Mouse (Mus musculus) heart, embryonic 11.5 days (tissue): ENCODE results near the gene Slc2a10. TPM values are rescaled to one million over a fixed set of nuclear protein-coding genes. Genes with fewer than 3 reads are reported as not detected.

ENCODE experiments used
- ATAC-seq: fragments of 200-750 bp; cut with Nextera tagmentation; replicated peaks from 2 replicates; pipeline ENCODE4 v1.8.0; 2017; ENCODE audit warnings: moderate library complexity; ENCODE audit not compliant: insufficient number of reproducible peaks, low FRiP score, low TSS enrichment
- H3K27ac ChIP-seq: fragments of 300-500 bp; sonication (generic); 2 replicates; pipeline ENCODE4 v1.5.1; 2014; ENCODE audit warnings: mild to moderate bottlenecking, low read depth, low read length
- H3K27me3 ChIP-seq: fragments of 300-500 bp; sonication (generic); 2 replicates; pipeline ENCODE4 v1.6.1; 2014; ENCODE audit warnings: mild to moderate bottlenecking, low read length, mixed read lengths; ENCODE audit not compliant: control insufficient read depth, insufficient read depth
- H3K36me3 ChIP-seq: fragments of 300-500 bp; sonication (generic); 2 replicates; pipeline ENCODE4 v1.6.1; 2014; ENCODE audit warnings: mild to moderate bottlenecking, low read length, moderate library complexity, mixed read lengths; ENCODE audit not compliant: control insufficient read depth, insufficient read depth
- H3K4me1 ChIP-seq: fragments of 300-500 bp; sonication (generic); 2 replicates; pipeline ENCODE4 v1.6.1; 2014; ENCODE audit warnings: low read length; ENCODE audit not compliant: control insufficient read depth, insufficient read depth
- H3K4me2 ChIP-seq: fragments of 300-500 bp; sonication (generic); 2 replicates; pipeline ENCODE4 v1.6.1; 2014; ENCODE audit warnings: mild to moderate bottlenecking, moderate library complexity
- H3K4me3 ChIP-seq: fragments of 300-500 bp; sonication (generic); 2 replicates; pipeline ENCODE4 v1.5.1; 2014; ENCODE audit warnings: low read depth, low read length
- H3K9ac ChIP-seq: fragments of 300-500 bp; sonication (generic); 2 replicates; pipeline ENCODE4 v1.6.1; 2014; ENCODE audit warnings: mild to moderate bottlenecking, low read depth, low read length, moderate library complexity
- H3K9me3 ChIP-seq: fragments of 300-500 bp; sonication (generic); replicated peaks from 2 replicates; pipeline ENCODE4 v1.6.1; 2016; ENCODE audit warnings: low read length; ENCODE audit not compliant: control insufficient read depth
- WGBS: fragments of 180-500 bp; shearing (Covaris S2); extraction: QIAGEN DNeasy Blood & Tissue Kit; methylation state at CpG from one replicate; pipeline ENCODE4 v1.1.7; 2014; ENCODE audit not compliant: insufficient replicate concordance; 5-methylcytosine and 5-hydroxymethylcytosine counted together
- polyA plus RNA-seq: library from polyadenylated mRNA; unstranded; fragments of >200 nt; fragmentation: Nextera tagmentation; extraction: Ambion mirVana; gene quantifications from 2 replicates; pipeline ENCODE4 v1.2.1, GENCODE M21; 2014

The Slc2a10 gene
- polyA plus RNA-seq, 1 experiment from 2014 or later: 2.6 TPM

GRCm38 (mm10) chr2:165475412-165475811 is 28.2 kb upstream of the Slc2a10 start:
- peaks cover 30% of the 10 kb centered on the region for H3K27me3 ChIP-seq

GRCm38 (mm10) chr2:165475850-165476249 is 27.7 kb upstream of the Slc2a10 start:
- H3K36me3 ChIP-seq: no peaks in the 10 kb centered on the region
- 0 out of 2 replicates have a peak, but pooled peaks cover 3% of the 10 kb centered on the region for H3K4me1 ChIP-seq
- H3K4me2 ChIP-seq: no peak overlapping the region
- H3K27me3 ChIP-seq: peaks cover 28% of the 10 kb centered on the region
- H3K9ac ChIP-seq: no peak overlapping the region
- H3K9me3 ChIP-seq: no peaks in the 10 kb centered on the region
- no peak overlapping the region for H3K4me3 ChIP-seq
- ATAC-seq: no peak
- no peak overlapping the region for H3K27ac ChIP-seq
- 67% methylated on average over 5 of the region's 5 CpGs for WGBS

More at GRCm38 (mm10) chr2:165475412-165475811, 28.2 kb upstream of the Slc2a10 start:
- H3K4me2 ChIP-seq: no peak overlapping the region
- H3K36me3 ChIP-seq: no peaks in the 10 kb centered on the region
- H3K4me1 ChIP-seq: 0 out of 2 replicates have a peak, but pooled peaks cover 3% of the 10 kb centered on the region
- H3K9me3 ChIP-seq: no peaks in the 10 kb centered on the region
- H3K27ac ChIP-seq: no peak overlapping the region
- no peak overlapping the region for H3K9ac ChIP-seq
- no peak overlapping the region for H3K4me3 ChIP-seq
- 79% methylated on average over 7 of the region's 7 CpGs for WGBS
- no peak for ATAC-seq

- no peaks in the 10 kb centered on the region for H3K36me3 ChIP-seq
- H3K4me1 ChIP-seq: peaks cover under 1% of the 10 kb centered on the region; the same call in 1 of the 2 replicates
- WGBS: 60% methylated on average over 8 of the region's 8 CpGs
- no peak overlapping the region for H3K4me2 ChIP-seq
- H3K27ac ChIP-seq: no peak overlapping the region
- no peaks in the 10 kb centered on the region for H3K9me3 ChIP-seq
- no peak for ATAC-seq
- no peak overlapping the region for H3K4me3 ChIP-seq
- no peak overlapping the region for H3K9ac ChIP-seq
- no peaks in the 10 kb centered on the region for H3K27me3 ChIP-seq
Measured at GRCm38 (mm10) chr2:165482003-165482402, 21.6 kb upstream of the Slc2a10 start.

- Histone ChIP-seq H3K4me3 (no peak overlapping the region), H3K4me1 (peaks cover 3% of the 10 kb centered on the region; the same call in 1 of the 2 replicates), H3K9ac (no peak overlapping the region), H3K4me2 (no peak overlapping the region), H3K27ac (no peak overlapping the region), H3K36me3 (no peaks in the 10 kb centered on the region), H3K9me3 (no peaks in the 10 kb centered on the region), H3K27me3 (no peaks in the 10 kb centered on the region)
- WGBS: 49% methylated on average over 6 of the region's 6 CpGs
- no peak for ATAC-seq
Measured at GRCm38 (mm10) chr2:165484152-165484551, 19.4 kb upstream of the Slc2a10 start.

- 58% methylated on average over 3 of the region's 3 CpGs for WGBS
Measured at GRCm38 (mm10) chr2:165485826-165486225, 17.8 kb upstream of the Slc2a10 start.

GRCm38 (mm10) chr2:165486401-165486800 is 17.2 kb upstream of the Slc2a10 start:
- Histone ChIP-seq H3K4me1 (peaks cover 3% of the 10 kb centered on the region; the same call in 1 of the 2 replicates), H3K27ac (no peak overlapping the region), H3K9me3 (no peaks in the 10 kb centered on the region), H3K4me3 (no peak overlapping the region), H3K9ac (no peak overlapping the region), H3K36me3 (peaks cover 8% of the 10 kb centered on the region), H3K27me3 (no peaks in the 10 kb centered on the region), H3K4me2 (no peak overlapping the region)
- no peak for ATAC-seq
- WGBS: 80% methylated on average over 5 of the region's 5 CpGs

More at GRCm38 (mm10) chr2:165485826-165486225, 17.8 kb upstream of the Slc2a10 start:
- Histone ChIP-seq H3K4me3 (no peak overlapping the region), H3K9me3 (no peaks in the 10 kb centered on the region), H3K27me3 (no peaks in the 10 kb centered on the region), H3K4me1 (peaks cover 3% of the 10 kb centered on the region; the same call in 1 of the 2 replicates), H3K4me2 (no peak overlapping the region), H3K36me3 (peaks cover 8% of the 10 kb centered on the region), H3K9ac (no peak overlapping the region), H3K27ac (no peak overlapping the region)
- no peak for ATAC-seq

- WGBS: 22% methylated on average over 8 of the region's 8 CpGs
- H3K9ac ChIP-seq: 0 out of 2 replicates have a peak overlapping the region, but pooled peaks have one; percentile 34
- H3K9me3 ChIP-seq: no peaks in the 10 kb centered on the region
- no peaks in the 10 kb centered on the region for H3K27me3 ChIP-seq
- 0 out of 2 replicates have a peak, but pooled peaks have one; percentile 9 for ATAC-seq
- no peak overlapping the region for H3K27ac ChIP-seq
- peaks cover 8% of the 10 kb centered on the region for H3K36me3 ChIP-seq
- H3K4me2 ChIP-seq: no peak overlapping the region
- peaks cover 4% of the 10 kb centered on the region for H3K4me1 ChIP-seq
- no peak overlapping the region for H3K4me3 ChIP-seq
Measured at GRCm38 (mm10) chr2:165486881-165487535, 16.6 kb upstream of the Slc2a10 start.

GRCm38 (mm10) chr2:165492648-165493553 is 10.7 kb upstream of the Slc2a10 start, which contains the start of gene Trp53rka:
Gene Trp53rka (minus strand): TSS chr2:165493324.
- 1% methylated on average over 73 of the region's 84 CpGs for WGBS
- H3K9me3 ChIP-seq: no peaks in the 10 kb centered on the region
- no peaks in the 10 kb centered on the region for H3K27me3 ChIP-seq
- H3K4me1 ChIP-seq: peaks cover 9% of the 10 kb centered on the region
- peak within 1 kb of the TSS; percentile 78 for H3K27ac ChIP-seq
- ATAC-seq: peak; percentile 65
- peaks cover 8% of the 10 kb centered on the region for H3K36me3 ChIP-seq
- peak within 1 kb of the TSS; percentile 80 for H3K4me3 ChIP-seq
- peak within 1 kb of the TSS; percentile 84 for H3K9ac ChIP-seq
- H3K4me2 ChIP-seq: peak within 1 kb of the TSS; percentile 72
